Mouse (Mus musculus) mammary gland, adult 2 months (tissue): ENCODE measurements around the gene Pbx3. TPM values are rescaled to one million over a fixed set of nuclear protein-coding genes. Genes with fewer than 3 reads are reported as not detected.

Source experiments
- polyA plus RNA-seq: library from polyadenylated mRNA; depleted of rRNA; stranded (reverse); fragments of >200 nt; gene quantifications from 2 replicates; pipeline ENCODE4 v1.2.3, GENCODE M21; 2012; ENCODE audit warnings: low replicate concordance; rRNA removed

Gene Pbx3
- 3.7 and 4.1 TPM in 2 replicates for polyA plus RNA-seq

GRCm38 (mm10) chr2:34372305-34373301 lies at the start of gene Pbx3:
Gene Pbx3 (minus strand): TSS chr2:34373142.

GRCm38 (mm10) chr2:34406601-34407464 lies 33.9 kb upstream of the Pbx3 start, which contains the start of gene Mapkap1:
Gene Mapkap1 (plus strand): TSS chr2:34406771.

Other genes starting within 250 kb of the Pbx3 start
- 29.6 and 29.9 TPM in 2 replicates for gene Mapkap1, start 33.6 kb upstream of the Pbx3 start, polyA plus RNA-seq